Mouse (Mus musculus) left cerebral cortex, postnatal 25 days (tissue): ENCODE data around the gene Sel1l2. TPM values are rescaled to one million over a fixed set of nuclear protein-coding genes. Genes with fewer than 3 reads are reported as not detected.

Experiments
- DNase-seq, 2 experiments: peaks; one replicate each; pipeline ENCODE4 v3.0.0; 2022; ENCODE audit warnings: low spot score in 2 of 2, mixed read lengths in 1 of 2
- intact Hi-C: fragments of 180-260 bp; cut with DNase I; formaldehyde crosslinking; loops from one replicate; pipeline ENCODE4 v1.15.1; 2025
- total RNA-seq, 2 experiments: library from RNA; stranded (reverse); gene quantifications; 2 replicates each; pipeline ENCODE4 v1.2.3; 2021

Sel1l2 gene
- total RNA-seq = not detected

- intact Hi-C loops = no loop called here
- DNase-seq = no peak
Observed at GRCm38 (mm10) chr2:140389525-140389924, at the start of gene Sel1l2. TSS of gene Sel1l2 (minus strand) at chr2:140389706.

DNA sequence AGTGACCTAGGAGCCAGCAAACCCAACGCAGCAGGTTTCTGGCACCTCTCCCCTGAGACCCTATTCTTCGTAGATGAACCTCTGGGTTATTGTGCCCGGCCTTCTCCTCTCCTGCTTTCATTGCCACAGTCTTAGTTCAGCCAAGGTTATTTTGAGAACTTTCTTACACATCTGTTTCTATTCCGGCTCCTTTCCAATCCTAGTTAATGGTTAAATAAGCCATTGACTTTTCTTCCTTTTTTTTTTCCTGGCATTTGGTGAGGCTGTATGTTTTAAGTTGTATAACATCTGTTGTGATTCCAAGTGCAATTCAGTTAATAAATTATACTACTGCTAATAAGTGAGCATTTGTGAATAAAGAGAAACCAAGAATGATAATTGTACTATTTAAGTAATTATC, 49.6 kb upstream of the Sel1l2 start:
- no peak for DNase-seq
- intact Hi-C loops = no loop called here

- intact Hi-C loops = loop anchor here (5.0 kb wide), 2 partner anchors 225 to 255 kb away; partner anchors contain the start of genes Esf1 and Ndufaf5
- DNase-seq = peak; percentile 24 to 63
Observed at GRCm38 (mm10) chr2:140427283-140427682, 37.8 kb upstream of the Sel1l2 start.

GRCm38 (mm10) chr2:140425844-140426243, 36.3 kb upstream of the Sel1l2 start:
- DNase-seq = no peak

GRCm38 (mm10) chr2:140395744-140396231, 6.3 kb upstream of the Sel1l2 start:
- peak; percentile 24 to 45 for DNase-seq
- intact Hi-C loops = loop anchor here (5.0 kb wide), 1 partner anchor 103 kb away; no protein-coding TSS in a partner anchor

More at GRCm38 (mm10) chr2:140425844-140426243, 36.3 kb upstream of the Sel1l2 start:
- intact Hi-C loops = loop anchor here (5.0 kb wide), 2 partner anchors 224 to 254 kb away; partner anchors contain the start of genes Esf1 and Ndufaf5

DNA sequence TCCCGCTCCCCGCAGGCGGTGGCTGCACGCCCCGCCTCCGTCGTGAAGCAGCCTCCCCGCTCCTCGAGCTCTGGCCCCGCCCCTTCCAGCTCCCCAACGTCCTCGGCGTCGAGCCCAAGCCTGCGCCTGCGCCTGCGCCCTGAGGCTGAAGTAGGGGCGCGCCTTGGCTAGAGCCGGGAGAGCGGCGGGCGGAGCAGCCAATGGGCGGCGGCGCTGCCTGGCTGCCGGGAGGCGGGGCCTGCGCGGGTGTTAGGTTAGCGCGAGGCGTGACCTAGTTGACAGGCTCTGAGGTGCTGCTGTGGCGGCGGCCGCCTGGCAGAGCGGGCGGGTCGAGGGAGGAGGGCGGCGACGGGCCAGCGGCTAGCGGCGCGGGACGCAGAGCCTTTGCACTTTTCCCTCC, 5.7 kb upstream of the Sel1l2 start, which contains the start of gene Macrod2:
Macrod2 (plus strand) TSS at position 131 of the 400 bp plus-strand sequence.
- intact Hi-C loops = loop anchor here (5.0 kb wide), 1 partner anchor 103 kb away; no protein-coding TSS in a partner anchor
- DNase-seq = peak; percentile 98 to 99

- intact Hi-C loops = no loop called here
- DNase-seq = no peak
Observed at GRCm38 (mm10) chr2:140364804-140365203, 24.7 kb downstream of the Sel1l2 start.

- intact Hi-C loops = no loop called here
- no peak for DNase-seq
Observed at GRCm38 (mm10) chr2:140359905-140360304, 29.6 kb downstream of the Sel1l2 start.

DNA sequence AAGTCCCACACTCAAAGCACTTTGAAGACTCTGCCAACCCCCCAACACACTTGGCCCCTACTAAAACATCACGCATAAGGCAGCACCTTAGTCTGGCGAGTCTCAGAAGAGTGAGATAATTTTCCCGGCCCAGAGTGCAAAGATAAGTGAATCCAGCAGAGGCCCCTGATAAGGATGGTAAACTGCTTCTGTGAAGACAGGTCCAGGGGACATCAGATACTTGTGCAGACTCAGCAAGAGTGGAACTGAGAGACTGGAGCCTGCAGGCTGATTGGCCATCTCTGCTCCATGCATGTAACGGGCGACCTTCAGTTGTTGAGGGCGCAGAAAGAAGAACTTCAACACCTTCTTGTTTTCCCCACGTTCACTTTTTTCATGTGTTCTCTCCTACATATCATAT, 47.1 kb downstream of the Sel1l2 start:
- DNase-seq = no peak
- intact Hi-C loops = no loop called here

DNA sequence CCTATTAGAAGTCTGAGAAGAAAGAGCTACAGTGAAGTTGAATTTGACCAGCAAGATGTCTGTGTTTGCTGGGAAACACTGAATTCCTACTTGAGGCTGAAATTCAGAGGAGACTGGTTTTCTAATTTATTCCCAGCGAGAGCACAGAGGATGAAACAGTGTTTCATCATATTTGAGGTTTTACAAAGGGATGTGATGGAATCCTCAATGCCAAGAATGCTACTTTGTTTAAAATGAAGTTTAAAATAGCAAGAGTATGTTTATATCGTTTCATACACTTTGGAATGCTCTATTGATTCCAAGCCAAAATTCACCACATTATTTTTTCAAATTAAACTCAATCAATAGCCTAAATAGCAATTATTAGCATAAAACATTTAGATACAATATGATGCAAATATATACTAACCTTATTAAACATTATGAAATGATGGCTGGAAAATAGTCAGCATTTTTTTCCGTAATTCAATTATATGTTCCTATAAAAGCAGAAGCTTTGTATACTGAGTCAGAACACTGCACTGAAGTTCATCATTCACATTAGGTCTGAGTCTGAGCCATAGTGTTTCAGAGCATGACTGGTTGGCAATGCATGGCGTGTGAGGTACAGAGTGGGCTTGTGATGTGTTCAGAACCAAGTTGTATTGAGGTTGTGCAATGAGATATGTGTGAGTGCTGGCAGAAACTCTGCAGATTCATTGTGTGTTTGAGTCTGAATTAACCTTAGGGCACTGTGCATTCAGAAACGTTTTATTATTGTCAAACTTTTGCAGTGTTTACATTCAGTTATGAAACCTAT, 58.8 kb downstream of the Sel1l2 start:
- intact Hi-C loops = no loop called here
- no peak for DNase-seq

- intact Hi-C loops = no loop called here
- no peak for DNase-seq
Observed at GRCm38 (mm10) chr2:140302976-140303708, 86.4 kb downstream of the Sel1l2 start.

- no peak for DNase-seq
- intact Hi-C loops = no loop called here
Observed at GRCm38 (mm10) chr2:140297155-140297554, 92.4 kb downstream of the Sel1l2 start.

DNA sequence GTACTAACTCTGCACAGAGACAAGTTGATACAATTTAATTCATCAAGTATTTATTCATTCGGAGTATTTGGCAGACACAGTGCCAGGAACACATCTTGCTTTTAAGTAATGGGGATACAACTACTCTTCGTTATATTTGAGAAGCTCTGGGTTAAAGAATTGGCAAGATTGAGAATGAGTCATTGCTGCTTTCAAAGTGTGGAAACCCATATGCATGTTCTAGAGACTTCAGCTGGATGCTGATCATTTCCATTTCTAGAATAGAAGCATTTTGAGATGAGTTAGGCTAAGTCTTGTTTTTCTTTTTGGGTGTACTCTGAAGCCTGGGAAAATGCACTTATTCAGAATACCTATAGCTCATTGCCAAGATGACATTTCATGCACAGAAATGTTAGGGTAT, 95.7 kb downstream of the Sel1l2 start:
- DNase-seq = peak in 1 of 2 experiments; percentile 76
- intact Hi-C loops = loop anchor here (5.0 kb wide), 1 partner anchor 103 kb away; the partner anchor contains the start of gene Macrod2

GRCm38 (mm10) chr2:140280808-140281207, 108.7 kb downstream of the Sel1l2 start:
- intact Hi-C loops = no loop called here
- no peak for DNase-seq

- intact Hi-C loops = no loop called here
- no peak for DNase-seq
Observed at GRCm38 (mm10) chr2:140255595-140256141, 133.8 kb downstream of the Sel1l2 start.

DNA sequence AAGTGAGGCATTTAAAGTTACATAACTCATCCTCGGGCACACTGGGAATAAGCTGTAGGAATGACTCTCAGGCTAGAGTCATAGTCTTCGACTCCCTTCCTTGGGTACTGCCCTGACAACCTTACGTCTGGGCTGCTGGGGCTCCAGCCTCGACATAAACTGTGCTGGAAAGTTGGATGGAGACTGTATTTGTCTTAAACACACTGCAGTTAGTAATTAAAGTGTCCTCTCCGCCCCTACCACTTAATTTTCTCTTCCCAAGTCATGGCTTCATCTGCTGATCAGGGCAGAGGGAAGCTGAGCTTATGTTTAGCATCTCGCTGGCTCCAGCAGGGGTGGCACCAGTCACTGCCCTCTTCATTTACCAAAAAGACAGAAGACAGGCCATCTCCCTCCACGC, 135.2 kb downstream of the Sel1l2 start:
- intact Hi-C loops = no loop called here
- no peak for DNase-seq

GRCm38 (mm10) chr2:140243105-140243504, 146.4 kb downstream of the Sel1l2 start:
- intact Hi-C loops = no loop called here
- peak in 1 of 2 experiments; percentile 8 for DNase-seq

- no peak for DNase-seq
- intact Hi-C loops = no loop called here
Observed at GRCm38 (mm10) chr2:140242398-140242797, 147.1 kb downstream of the Sel1l2 start.

GRCm38 (mm10) chr2:140237245-140237644, 152.3 kb downstream of the Sel1l2 start:
- intact Hi-C loops = no loop called here
- peak in 1 of 2 experiments; percentile 31 for DNase-seq

DNA sequence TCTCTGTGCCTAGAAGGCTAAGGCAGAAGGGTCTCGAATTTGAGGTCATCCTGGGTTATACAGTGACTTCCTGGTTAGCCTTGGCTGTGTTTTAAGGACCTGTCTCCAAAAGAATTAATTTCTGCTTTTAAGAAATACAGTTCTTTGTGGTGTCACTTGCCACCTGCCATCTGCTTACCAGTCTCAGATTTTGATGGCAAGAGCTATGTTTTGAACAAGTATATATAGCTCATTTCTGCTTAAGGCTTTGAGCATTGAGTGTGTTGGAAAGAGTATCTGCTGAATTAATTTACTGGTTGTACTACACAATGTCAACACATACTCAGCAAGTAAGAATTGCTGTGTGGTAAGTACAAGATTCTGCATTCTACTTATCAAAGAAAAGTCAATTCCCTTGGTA, 159.2 kb downstream of the Sel1l2 start:
- peak in 1 of 2 experiments; percentile 60 for DNase-seq
- intact Hi-C loops = no loop called here
